Mouse (Mus musculus) brain, embryonic 14.5 days (tissue): Measurements from ENCODE around the gene Efcab11.

ENCODE experiments used
- CTCF ChIP-seq: fragments of 200-500 bp; IDR thresholded peaks from 2 replicates; pipeline ENCODE4 v1.5.1; 2012; ENCODE audit warnings: inconsistent platforms, mild to moderate bottlenecking, moderate library complexity, borderline replicate concordance; ENCODE audit not compliant: insufficient read depth, insufficient read length; ENCODE audit errors: extremely low read depth
- POLR2A ChIP-seq: fragments of 200-500 bp; IDR thresholded peaks from 2 replicates; pipeline ENCODE4 v1.6.1; 2012; ENCODE audit warnings: mild to moderate bottlenecking, inconsistent platforms, borderline replicate concordance; ENCODE audit not compliant: poor library complexity, insufficient read depth, insufficient read length, severe bottlenecking; ENCODE audit errors: extremely low read depth

- TF ChIP-seq POLR2A: no peak
- no peak for TF ChIP-seq CTCF
Measured at GRCm38 (mm10) chr12:99764053-99764452, 120.2 kb downstream of the Efcab11 start.
